Mouse (Mus musculus) retina, embryonic 14.5 days (tissue): ENCODE data around the gene Olfr250.
"Not testable (repeated sequence)": the region's sequence is repeated elsewhere in the genome, so short reads cannot be mapped to it uniquely, and the experiment has no call there.

ENCODE experiments used
- DNase-seq: peaks from one replicate; pipeline ENCODE4 v3.0.0-alpha.2; 2015; ENCODE audit warnings: low spot score

Gene Olfr250

DNA sequence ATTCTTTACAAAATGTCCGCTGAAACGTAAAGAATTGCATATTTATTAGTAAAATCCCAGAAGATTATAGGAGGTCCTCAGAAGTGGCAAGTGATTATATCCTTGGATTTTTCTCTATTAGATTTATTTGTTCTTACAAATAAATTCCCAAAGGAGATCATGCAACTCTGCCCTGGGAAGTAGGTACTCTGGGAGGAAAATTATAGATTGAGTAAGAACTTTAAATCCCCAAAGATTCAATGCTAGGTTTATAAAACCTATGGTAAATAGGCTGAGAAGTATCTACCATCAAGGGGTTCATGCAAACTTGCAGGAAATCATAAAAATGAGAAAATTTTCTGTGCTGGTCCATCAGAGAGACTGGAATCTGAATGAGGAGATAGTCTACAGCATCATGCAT, at the start of gene Olfr250:
TSS of gene Olfr250 (plus strand) at position 301 of the 400 bp plus-strand sequence.
- no peak for DNase-seq

DNA sequence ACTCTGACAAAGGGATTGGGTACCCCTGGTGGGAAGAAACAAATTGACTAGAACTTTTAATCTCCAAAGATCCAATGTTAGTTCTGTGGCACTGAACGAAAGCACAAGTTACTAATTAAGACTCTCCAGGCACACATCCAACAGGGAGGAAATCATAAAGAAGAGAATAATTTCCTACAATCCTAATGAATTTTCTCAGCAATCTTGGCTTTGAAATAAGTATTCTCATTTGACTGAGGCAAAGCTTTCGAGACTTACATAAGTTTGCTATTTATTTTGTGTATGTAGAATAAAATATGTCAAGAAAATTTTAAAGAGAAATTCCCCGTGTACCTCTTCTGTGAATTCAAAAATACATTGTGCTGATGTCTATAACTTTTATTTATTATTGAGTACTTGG, 37.9 kb upstream of the Olfr250 start, which contains the start of gene Olfr25:
TSS of gene Olfr25 (plus strand) at position 301 of the 400 bp plus-strand sequence.
- no peak for DNase-seq

DNA sequence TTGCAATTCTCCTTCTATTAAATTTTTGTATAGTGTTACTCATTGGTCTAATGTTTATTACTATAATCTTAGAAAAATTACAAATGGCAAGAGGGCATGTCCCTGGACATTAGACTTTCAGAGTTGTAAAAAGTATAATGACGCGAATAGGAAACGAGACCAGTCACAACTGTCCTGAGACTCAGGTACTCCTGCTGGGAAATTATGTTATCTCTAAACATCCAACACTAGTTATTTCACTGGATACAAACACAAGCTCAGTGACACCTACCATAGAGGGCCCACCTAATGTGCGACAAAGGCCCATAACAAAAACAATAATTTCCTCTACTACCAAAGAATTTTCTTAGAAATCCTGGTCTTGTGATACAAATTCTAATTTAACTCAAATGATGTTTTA, 18.6 kb upstream of the Olfr250 start, which contains the start of gene Olfr898:
TSS of gene Olfr898 (plus strand) at position 301 of the 400 bp plus-strand sequence.
- DNase-seq = no peak

DNA sequence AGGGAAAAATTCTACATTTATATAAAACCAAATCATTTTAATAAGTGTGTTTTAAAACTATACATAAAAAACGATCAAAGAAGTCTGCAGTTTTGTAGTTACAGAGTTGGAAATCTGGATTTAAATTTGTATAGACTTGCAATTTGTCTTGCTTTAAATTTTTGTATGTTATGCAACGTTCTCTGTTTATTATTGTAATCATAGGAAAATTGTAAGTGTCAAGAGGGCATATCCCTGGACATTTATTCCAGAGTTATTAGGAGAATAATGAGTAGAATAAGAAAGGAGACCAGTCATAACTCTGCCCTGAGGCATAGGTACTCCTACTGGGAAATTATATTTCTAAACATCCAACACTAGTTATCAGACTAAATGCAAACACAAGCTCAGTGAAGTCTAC, 10.1 kb downstream of the Olfr250 start, which contains the start of gene Olfr251:
TSS of gene Olfr251 (plus strand) at position 301 of the 400 bp plus-strand sequence.
- no peak for DNase-seq

DNA sequence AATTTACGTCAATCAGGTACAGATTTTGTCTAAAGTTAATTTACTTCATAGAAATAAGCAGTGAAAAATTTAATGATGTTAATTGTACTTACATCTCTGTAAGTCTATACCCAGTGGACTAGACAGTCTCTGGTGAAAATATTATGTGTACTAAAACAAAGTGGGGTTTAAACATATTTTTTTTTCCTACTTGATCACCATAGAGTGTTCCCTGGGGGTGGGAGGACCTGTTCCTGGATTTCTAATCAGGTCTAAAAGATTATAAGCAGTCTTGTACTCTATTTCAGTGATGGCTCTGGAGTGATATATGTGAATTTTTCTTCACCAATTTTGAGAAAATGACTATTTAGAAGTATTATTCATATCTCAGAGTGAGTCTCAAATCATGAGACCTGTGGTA, 34.7 kb downstream of the Olfr250 start, which contains the start of gene Olfr147:
TSS of gene Olfr147 (plus strand) at position 301 of the 400 bp plus-strand sequence.
- no peak for DNase-seq

DNA sequence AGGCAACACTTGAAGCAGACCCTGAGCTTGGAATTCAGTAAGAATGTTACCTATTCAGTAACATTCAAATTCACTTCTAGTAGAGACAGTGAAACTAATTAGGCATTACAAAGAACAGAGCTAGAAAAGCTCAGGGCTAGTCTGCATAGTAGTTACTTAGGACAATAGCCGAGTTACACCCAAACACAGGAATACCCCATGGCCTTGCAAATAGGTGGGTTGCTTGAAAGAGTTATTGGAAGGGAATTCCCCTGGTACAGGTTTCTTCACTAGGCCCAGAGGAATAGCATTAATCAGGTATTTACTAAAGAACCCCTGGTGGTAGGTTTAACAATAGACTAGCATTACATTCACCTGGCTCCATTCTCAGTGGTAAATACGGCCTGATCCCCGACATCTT, 40.8 kb downstream of the Olfr250 start:
- DNase-seq = not testable (repeated sequence)

DNA sequence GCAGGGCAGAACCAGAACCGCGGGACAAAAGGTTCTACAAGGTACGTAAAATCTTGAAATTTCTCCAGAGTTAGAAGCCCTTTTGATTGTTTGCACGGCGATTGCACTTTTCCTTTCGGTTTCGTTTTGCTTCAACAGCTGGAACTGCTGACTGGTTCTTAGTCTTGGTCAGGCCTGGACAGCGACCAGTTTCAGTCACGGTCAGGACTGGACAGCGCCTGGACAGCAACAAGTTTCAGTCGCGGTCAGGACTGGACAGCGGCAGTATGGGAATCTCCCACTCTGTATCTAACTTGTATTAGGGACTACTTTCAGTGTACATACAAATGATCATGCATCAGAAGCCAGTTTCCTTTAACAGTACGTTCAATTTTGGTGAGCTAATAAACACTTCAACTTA, 46.8 kb downstream of the Olfr250 start:
- not testable (repeated sequence) for DNase-seq
